Mouse (Mus musculus): ENCODE results near the gene Chst3. TPM values are rescaled to one million over a fixed set of nuclear protein-coding genes. Genes with fewer than 3 reads are reported as not detected.

Gene Chst3
- total and polyA plus RNA-seq, 2 experiments from 2014 or later, result 0.89 to 7.2 TPM

- no peak for TF ChIP-seq CTCF (IDR thresholded peaks at IDR 0.05; ENCODE audit: low read depth)
- H3K27me3 ChIP-seq (ENCODE audit: insufficient read depth, low read length), result peaks cover 8% of the 10 kb centered on the region
- H3K9me3 ChIP-seq (ENCODE audit: low read length), result no peaks in the 10 kb centered on the region
- WGBS, result 80% methylated on average over 5 of the region's 5 CpGs
- H3K9ac ChIP-seq (replicated peaks; ENCODE audit: low read length), result no peak overlapping the region
- H3K4me3 ChIP-seq (ENCODE audit: low read length), result no peak overlapping the region
- H3K27ac ChIP-seq, result no peak overlapping the region
- DNase-seq (ENCODE audit: low spot score) (no peak), ATAC-seq (no peak)
- no peaks in the 10 kb centered on the region for H3K36me3 ChIP-seq (ENCODE audit: insufficient read depth, low read length)
- 0 out of 2 replicates have a peak overlapping the region, but pooled peaks have one; percentile 96 for H3K4me2 ChIP-seq (ENCODE audit: low read depth, low read length)
- peaks cover 5% of the 10 kb centered on the region; the same call in 1 of the 2 replicates for H3K4me1 ChIP-seq (ENCODE audit: insufficient read depth, low read length)
These were observed 1.0 kb upstream of the Chst3 start for GRCm38 (mm10) chr10:60220042-60220523.

GRCm38 (mm10) chr10:60218033-60218590, 948 bp downstream of the Chst3 start:
- H3K27ac ChIP-seq, result peak overlapping the region; percentile 67; the same call in 1 of the 2 replicates
- H3K4me3 ChIP-seq (ENCODE audit: low read length), result peak overlapping the region; percentile 61
- no peak for ATAC-seq
- peak overlapping the region; percentile 96 for H3K4me2 ChIP-seq (ENCODE audit: low read depth, low read length)
- peaks cover 6% of the 10 kb centered on the region for H3K4me1 ChIP-seq (ENCODE audit: insufficient read depth, low read length)
- H3K36me3 ChIP-seq (ENCODE audit: insufficient read depth, low read length), result no peaks in the 10 kb centered on the region
- no peak for TF ChIP-seq CTCF (IDR thresholded peaks at IDR 0.05; ENCODE audit: low read depth)
- 9% methylated on average over 18 of the region's 18 CpGs for WGBS
- peaks cover 8% of the 10 kb centered on the region for H3K27me3 ChIP-seq (ENCODE audit: insufficient read depth, low read length)
- no peaks in the 10 kb centered on the region for H3K9me3 ChIP-seq (ENCODE audit: low read length)
- peak overlapping the region; percentile 57 for H3K9ac ChIP-seq (replicated peaks; ENCODE audit: low read length)
- DNase-seq (ENCODE audit: low spot score), result no peak

GRCm38 (mm10) chr10:60216331-60217095, 2.5 kb downstream of the Chst3 start:
- no peak overlapping the region for H3K27ac ChIP-seq
- H3K4me3 ChIP-seq (ENCODE audit: low read length), result no peak overlapping the region
- TF ChIP-seq CTCF (IDR thresholded peaks at IDR 0.05; ENCODE audit: low read depth), result no peak
- ATAC-seq (no peak), DNase-seq (ENCODE audit: low spot score) (no peak)
- no peaks in the 10 kb centered on the region for H3K9me3 ChIP-seq (ENCODE audit: low read length)
- H3K36me3 ChIP-seq (ENCODE audit: insufficient read depth, low read length), result no peaks in the 10 kb centered on the region
- no peak overlapping the region for H3K9ac ChIP-seq (replicated peaks; ENCODE audit: low read length)
- H3K4me2 ChIP-seq (ENCODE audit: low read depth, low read length), result peak overlapping the region; percentile 96
- WGBS, result 78% methylated on average over 11 of the region's 11 CpGs
- peaks cover 8% of the 10 kb centered on the region for H3K27me3 ChIP-seq (ENCODE audit: insufficient read depth, low read length)
- peaks cover 19% of the 10 kb centered on the region for H3K4me1 ChIP-seq (ENCODE audit: insufficient read depth, low read length)

DNA sequence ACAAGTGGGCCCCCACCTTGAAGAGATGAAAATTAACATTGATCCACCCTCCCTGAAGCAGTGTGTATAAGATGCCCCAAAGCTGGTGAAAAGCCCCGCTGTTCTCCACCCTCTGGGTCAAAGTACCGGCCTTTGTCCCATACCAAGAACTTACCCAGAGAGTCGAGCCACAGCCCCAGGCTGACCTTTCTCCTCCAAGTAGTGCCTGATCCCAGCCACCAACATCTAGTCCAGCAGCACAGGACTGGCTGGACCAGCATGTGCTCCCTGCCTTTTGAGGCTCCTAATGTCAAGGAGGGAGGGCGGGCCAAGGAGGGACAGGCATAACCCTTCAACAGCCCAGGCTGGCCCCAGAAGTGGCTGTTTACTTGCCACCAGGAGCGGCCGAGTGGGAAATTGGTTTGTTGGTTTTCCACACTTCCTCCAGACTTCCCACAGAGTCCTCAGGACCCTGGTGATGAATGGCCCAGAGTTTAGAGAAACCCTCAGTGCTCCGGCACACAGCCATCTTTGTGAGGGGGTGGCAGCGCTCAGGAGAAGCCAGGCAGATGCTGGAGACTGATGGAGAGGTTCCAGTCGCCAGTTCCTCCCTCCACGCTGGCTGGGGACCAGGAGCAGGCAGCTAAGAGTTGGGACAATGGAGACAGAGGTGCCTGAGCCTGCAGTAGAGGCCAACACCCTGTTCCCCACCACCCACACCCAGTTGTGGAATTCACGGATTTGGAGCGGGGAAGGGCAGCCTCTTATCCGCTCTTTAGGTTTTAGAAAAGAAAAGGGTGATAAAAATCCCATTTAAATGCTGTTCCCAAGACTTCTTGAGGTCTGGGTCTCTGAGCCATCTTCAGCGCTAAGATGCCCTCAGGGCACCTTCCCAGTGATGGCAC, 3.7 kb downstream of the Chst3 start:
- no peak overlapping the region for H3K4me3 ChIP-seq (ENCODE audit: low read length)
- WGBS, result 49% methylated on average over 14 of the region's 14 CpGs
- H3K36me3 ChIP-seq (ENCODE audit: insufficient read depth, low read length), result no peaks in the 10 kb centered on the region
- peak overlapping the region; percentile 48 for H3K27ac ChIP-seq
- H3K4me1 ChIP-seq (ENCODE audit: insufficient read depth, low read length), result peaks cover 25% of the 10 kb centered on the region
- ATAC-seq (no peak), DNase-seq (ENCODE audit: low spot score) (peak; percentile 60)
- TF ChIP-seq CTCF (IDR thresholded peaks at IDR 0.05; ENCODE audit: low read depth), result no peak
- no peak overlapping the region for H3K4me2 ChIP-seq (ENCODE audit: low read depth, low read length)
- no peaks in the 10 kb centered on the region for H3K9me3 ChIP-seq (ENCODE audit: low read length)
- no peak overlapping the region for H3K9ac ChIP-seq (replicated peaks; ENCODE audit: low read length)
- H3K27me3 ChIP-seq (ENCODE audit: insufficient read depth, low read length), result peaks cover 8% of the 10 kb centered on the region

GRCm38 (mm10) chr10:60212589-60213379, 6.3 kb downstream of the Chst3 start:
- ATAC-seq, result peak; percentile 48; the same call in 1 of the 2 replicates
- Histone ChIP-seq H3K36me3 (ENCODE audit: insufficient read depth, low read length) (no peaks in the 10 kb centered on the region), H3K27ac (peak overlapping the region; percentile 51), H3K4me1 (ENCODE audit: insufficient read depth, low read length) (peaks cover 28% of the 10 kb centered on the region), H3K4me3 (ENCODE audit: low read length) (no peak overlapping the region), H3K27me3 (ENCODE audit: insufficient read depth, low read length) (no peaks in the 10 kb centered on the region), H3K9me3 (ENCODE audit: low read length) (no peaks in the 10 kb centered on the region), H3K4me2 (ENCODE audit: low read depth, low read length) (no peak overlapping the region), H3K9ac (replicated peaks; ENCODE audit: low read length) (no peak overlapping the region)
- peak; percentile 59 for DNase-seq (ENCODE audit: low spot score)
- TF ChIP-seq CTCF (IDR thresholded peaks at IDR 0.05; ENCODE audit: low read depth), result no peak
- WGBS, result 27% methylated on average over 11 of the region's 11 CpGs
